Mouse (Mus musculus) liver, embryonic 15.5 days (tissue): ENCODE measurements around the gene Scin. TPM values are rescaled to one million over a fixed set of nuclear protein-coding genes. Genes with fewer than 3 reads are reported as not detected.

ENCODE experiments used
- ATAC-seq: fragments of 200-750 bp; cut with Nextera tagmentation; 2 replicates; pipeline ENCODE4 v1.8.0; 2017; ENCODE audit warnings: moderate number of reproducible peaks, mild to moderate bottlenecking, moderate library complexity; ENCODE audit not compliant: insufficient read depth
- H3K27ac ChIP-seq: fragments of 300-500 bp; sonication (generic); replicated peaks from 2 replicates; pipeline ENCODE4 v1.5.1; 2015; ENCODE audit warnings: mild to moderate bottlenecking, inconsistent platforms
- H3K27me3 ChIP-seq: fragments of 300-500 bp; sonication (generic); 2 replicates; pipeline ENCODE4 v1.6.1; 2015; ENCODE audit warnings: mild to moderate bottlenecking, inconsistent platforms
- H3K36me3 ChIP-seq: fragments of 300-500 bp; sonication (generic); replicated peaks from 2 replicates; pipeline ENCODE4 v1.6.1; 2015; ENCODE audit warnings: moderate library complexity, mild to moderate bottlenecking, inconsistent platforms
- H3K4me1 ChIP-seq: fragments of 300-500 bp; sonication (generic); replicated peaks from 2 replicates; pipeline ENCODE4 v1.6.1; 2015; ENCODE audit warnings: inconsistent platforms
- H3K4me2 ChIP-seq: fragments of 300-500 bp; sonication (generic); 2 replicates; pipeline ENCODE4 v1.6.1; 2015; ENCODE audit warnings: moderate library complexity, mild to moderate bottlenecking, inconsistent platforms
- H3K4me3 ChIP-seq: fragments of 300-500 bp; sonication (generic); replicated peaks from 2 replicates; pipeline ENCODE4 v1.5.1; 2015; ENCODE audit warnings: mild to moderate bottlenecking, inconsistent platforms
- H3K9ac ChIP-seq: fragments of 300-500 bp; sonication (generic); 2 replicates; pipeline ENCODE4 v1.6.1; 2015; ENCODE audit warnings: moderate library complexity, mild to moderate bottlenecking, inconsistent platforms
- H3K9me3 ChIP-seq: fragments of 300-500 bp; sonication (generic); replicated peaks from 2 replicates; pipeline ENCODE4 v1.6.1; 2016; ENCODE audit warnings: inconsistent platforms
- WGBS: fragments of 180-500 bp; shearing (Covaris S2); methylation state at CpG from one replicate; pipeline ENCODE4 v1.1.7; 2015; ENCODE audit warnings: mixed read lengths; ENCODE audit not compliant: insufficient replicate concordance; 5-methylcytosine and 5-hydroxymethylcytosine counted together
- polyA plus RNA-seq: library from polyadenylated mRNA; unstranded; fragments of >200 nt; fragmentation: Nextera tagmentation; extraction: Ambion mirVana; gene quantifications from 2 replicates; pipeline ENCODE4 v1.2.1, GENCODE M21; 2015

The Scin gene
- polyA plus RNA-seq, 1 experiment from 2014 or later: 0.12 TPM

DNA sequence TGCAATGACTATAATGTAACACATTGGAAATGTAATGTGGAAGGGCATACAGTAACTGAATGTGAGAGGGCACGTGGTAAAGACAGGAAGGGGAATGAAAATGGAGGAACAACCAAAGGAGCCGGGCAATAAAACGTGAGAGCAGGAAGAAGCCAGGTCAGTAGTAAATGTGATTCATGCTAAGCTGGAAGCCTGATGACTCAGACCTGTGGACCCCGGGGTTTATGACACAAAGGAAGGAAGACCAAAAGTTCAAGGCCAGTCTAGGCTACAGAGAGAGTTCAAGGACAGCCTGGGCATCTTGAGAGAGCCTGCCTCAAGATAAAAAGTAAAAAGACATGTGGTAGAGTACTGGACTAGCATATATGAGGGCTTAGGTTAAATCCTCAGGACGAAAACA lies 12.5 kb upstream of the Scin start:
- H3K4me3 ChIP-seq: no peak overlapping the region
- ATAC-seq: no peak
- H3K9ac ChIP-seq: no peak overlapping the region
- H3K9me3 ChIP-seq: no peaks in the 10 kb centered on the region
- H3K36me3 ChIP-seq: no peaks in the 10 kb centered on the region
- H3K4me1 ChIP-seq: no peaks in the 10 kb centered on the region
- WGBS: 35% methylated on average over 5 of the region's 5 CpGs
- H3K27me3 ChIP-seq: no peaks in the 10 kb centered on the region
- H3K4me2 ChIP-seq: no peak overlapping the region
- H3K27ac ChIP-seq: no peak overlapping the region

DNA sequence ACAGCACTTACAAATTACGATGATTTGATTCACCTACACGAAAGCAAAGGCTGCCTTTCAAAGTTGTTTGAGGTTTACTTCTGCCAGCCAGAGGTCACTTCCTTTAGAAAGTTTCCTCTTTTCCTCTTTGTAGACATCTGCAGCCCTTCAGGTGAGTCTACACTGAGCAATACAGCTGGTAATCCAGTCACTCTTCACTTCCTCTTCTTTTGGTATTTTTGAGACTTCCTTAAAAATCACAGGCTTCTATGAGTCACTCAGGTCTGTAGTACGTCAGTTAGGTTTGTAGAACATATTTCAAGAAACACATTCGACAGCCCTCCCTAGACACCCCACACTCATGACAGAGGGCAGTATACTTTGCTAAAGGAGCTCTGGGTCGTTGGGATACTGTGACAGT lies 6.7 kb upstream of the Scin start:
- Histone ChIP-seq H3K9me3 (no peaks in the 10 kb centered on the region), H3K36me3 (no peaks in the 10 kb centered on the region), H3K4me3 (no peak overlapping the region), H3K4me1 (no peaks in the 10 kb centered on the region), H3K27ac (no peak overlapping the region), H3K9ac (no peak overlapping the region), H3K4me2 (no peak overlapping the region), H3K27me3 (no peaks in the 10 kb centered on the region)
- ATAC-seq: no peak
- 29% methylated on average over 5 of the region's 5 CpGs for WGBS

DNA sequence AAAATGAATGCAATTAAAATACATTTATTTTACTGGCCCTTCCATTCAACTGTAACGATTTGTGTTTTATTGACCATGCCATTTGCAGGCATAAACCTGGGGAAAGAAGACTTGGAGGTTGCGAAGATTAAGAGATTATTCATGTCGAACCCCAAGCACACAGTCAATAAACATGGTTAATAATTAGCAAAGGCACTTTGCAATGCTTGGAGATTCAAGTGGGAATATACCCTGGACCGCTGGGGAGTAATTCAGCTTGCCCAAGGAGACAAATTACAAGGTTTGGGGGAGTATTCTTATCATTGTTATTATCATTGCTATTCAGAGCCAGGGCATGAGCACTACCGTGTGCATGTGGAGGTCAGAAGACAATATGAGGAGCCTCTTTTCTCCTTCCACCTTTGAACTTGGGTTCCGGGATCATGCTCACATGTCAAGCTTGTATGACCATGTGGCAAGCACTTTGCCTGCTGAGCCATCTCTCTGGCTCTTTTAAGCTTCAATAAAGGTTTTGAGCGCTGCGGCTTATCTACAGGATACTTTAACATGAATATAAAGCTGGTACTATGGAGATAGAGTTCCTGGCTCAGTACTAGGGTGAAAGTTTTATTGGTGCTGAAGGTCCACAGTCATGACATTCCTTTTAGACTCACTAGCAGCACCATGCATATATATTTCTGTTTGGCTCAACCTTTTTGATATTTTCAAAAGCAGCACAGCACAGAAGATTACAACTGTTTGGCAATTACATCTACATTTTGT lies 5.6 kb upstream of the Scin start:
- Histone ChIP-seq H3K36me3 (no peaks in the 10 kb centered on the region), H3K4me1 (no peaks in the 10 kb centered on the region), H3K4me2 (no peak overlapping the region), H3K27ac (no peak overlapping the region), H3K4me3 (no peak overlapping the region), H3K9ac (no peak overlapping the region), H3K27me3 (peaks cover under 1% of the 10 kb centered on the region; the same call in 1 of the 2 replicates), H3K9me3 (no peaks in the 10 kb centered on the region)
- no peak for ATAC-seq
- 64% methylated on average over 8 of the region's 8 CpGs for WGBS

DNA sequence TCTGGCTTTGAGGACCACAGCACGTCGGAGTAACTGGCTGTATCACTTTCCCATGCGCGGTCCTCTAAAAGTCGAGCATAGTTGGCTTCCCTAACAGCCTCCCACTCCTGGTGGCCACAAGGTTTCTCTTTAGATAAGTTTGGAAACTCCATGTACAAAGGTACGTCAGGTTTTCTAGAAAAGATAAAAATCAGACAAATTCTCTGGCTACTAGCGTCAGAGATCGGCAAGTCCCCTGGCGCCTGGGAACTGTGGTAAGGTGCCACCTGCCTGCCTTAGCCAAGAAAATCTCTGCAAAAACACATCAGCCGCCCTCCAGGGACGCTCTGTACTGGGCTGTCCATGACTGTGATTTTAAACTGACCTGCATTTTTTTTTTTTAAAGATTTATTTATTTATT lies 501 bp upstream of the Scin start:
- WGBS: 38% methylated on average over 11 of the region's 11 CpGs
- no peak for ATAC-seq
- no peaks in the 10 kb centered on the region for H3K9me3 ChIP-seq
- peaks cover 32% of the 10 kb centered on the region for H3K27me3 ChIP-seq
- no peaks in the 10 kb centered on the region for H3K36me3 ChIP-seq
- H3K9ac ChIP-seq: no peak overlapping the region
- H3K4me2 ChIP-seq: peak overlapping the region; percentile 46; the same call in 1 of the 2 replicates
- H3K27ac ChIP-seq: no peak overlapping the region
- peaks cover 9% of the 10 kb centered on the region; the same call in 1 of the 2 replicates for H3K4me1 ChIP-seq
- no peak overlapping the region for H3K4me3 ChIP-seq

DNA sequence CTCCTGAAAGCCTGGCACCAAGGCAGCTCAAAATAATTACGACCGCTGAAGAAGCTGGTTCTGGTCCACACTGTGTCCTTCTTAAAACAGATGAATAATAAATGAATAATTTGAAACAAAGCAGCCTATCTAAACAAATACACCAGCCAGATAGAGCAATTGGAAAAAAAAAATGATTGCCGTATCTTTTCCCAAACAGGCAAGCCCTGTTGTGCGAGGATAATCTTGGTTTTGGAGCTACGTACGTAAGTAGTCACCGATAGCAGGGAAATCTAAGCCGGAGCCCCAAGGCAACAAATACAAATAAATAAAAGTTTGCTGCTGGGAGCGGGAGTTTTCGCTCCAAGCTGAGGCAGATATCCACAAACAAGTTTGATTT lies 845 bp downstream of the Scin start:
- no peak overlapping the region for H3K4me3 ChIP-seq
- H3K36me3 ChIP-seq: no peaks in the 10 kb centered on the region
- peaks cover 32% of the 10 kb centered on the region for H3K27me3 ChIP-seq

DNA sequence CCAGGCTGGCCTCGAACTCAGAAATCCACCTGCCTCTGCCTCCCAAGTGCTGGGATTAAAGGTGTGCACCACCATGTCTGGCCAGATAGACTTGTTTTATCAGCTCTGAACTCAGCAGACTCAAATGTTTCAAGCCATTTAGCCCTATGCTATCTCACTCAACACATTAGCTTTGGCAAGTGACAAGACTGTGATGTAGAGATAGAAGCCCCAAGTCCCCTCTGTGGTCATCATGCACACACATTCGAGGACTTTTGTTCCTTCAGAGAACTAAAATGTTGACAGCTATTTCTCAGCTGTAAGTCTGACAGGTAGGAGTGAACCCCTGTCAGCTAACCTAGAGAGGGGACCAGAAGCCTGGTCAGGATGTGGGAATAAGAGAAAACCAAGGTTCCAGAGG lies 15.2 kb downstream of the Scin start:
- Histone ChIP-seq H3K4me3 (no peak overlapping the region), H3K36me3 (no peaks in the 10 kb centered on the region), H3K27ac (no peak overlapping the region), H3K9ac (no peak overlapping the region), H3K9me3 (no peaks in the 10 kb centered on the region), H3K27me3 (no peaks in the 10 kb centered on the region), H3K4me2 (no peak overlapping the region), H3K4me1 (no peaks in the 10 kb centered on the region)
- 35% methylated on average over 2 of the region's 2 CpGs for WGBS
- ATAC-seq: no peak

More for the DNA sequence above, 845 bp downstream of the Scin start:
- H3K9me3 ChIP-seq: no peaks in the 10 kb centered on the region
- 24% methylated on average over 10 of the region's 10 CpGs for WGBS
- no peak overlapping the region for H3K9ac ChIP-seq
- no peak for ATAC-seq
- no peak overlapping the region for H3K27ac ChIP-seq
- H3K4me2 ChIP-seq: peak overlapping the region; percentile 46
- peaks cover 9% of the 10 kb centered on the region; the same call in 1 of the 2 replicates for H3K4me1 ChIP-seq

DNA sequence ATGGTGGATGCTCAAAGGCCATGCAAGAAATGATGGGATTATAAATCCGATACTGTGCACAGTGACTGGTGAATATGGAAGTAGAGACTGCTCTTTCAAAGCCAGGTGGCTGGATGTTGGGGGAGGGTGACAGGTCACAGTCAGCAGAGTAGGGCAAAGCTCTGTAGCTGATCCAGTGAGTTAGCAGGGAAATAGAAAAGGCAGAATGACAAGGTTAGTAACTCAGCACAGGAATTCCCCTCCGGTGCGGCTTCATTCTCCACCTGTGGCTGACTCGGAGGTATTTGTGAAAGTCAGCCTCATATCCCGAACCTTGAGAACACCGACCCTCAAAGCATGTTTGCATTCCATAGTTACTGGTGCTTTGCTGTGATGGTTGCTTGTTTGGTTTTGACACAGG lies 17.0 kb downstream of the Scin start:
- Histone ChIP-seq H3K4me2 (no peak overlapping the region), H3K4me3 (no peak overlapping the region), H3K9ac (no peak overlapping the region), H3K36me3 (no peaks in the 10 kb centered on the region), H3K4me1 (no peaks in the 10 kb centered on the region), H3K27ac (no peak overlapping the region), H3K27me3 (no peaks in the 10 kb centered on the region), H3K9me3 (no peaks in the 10 kb centered on the region)
- WGBS: 77% methylated on average over 6 of the region's 6 CpGs
- no peak for ATAC-seq

DNA sequence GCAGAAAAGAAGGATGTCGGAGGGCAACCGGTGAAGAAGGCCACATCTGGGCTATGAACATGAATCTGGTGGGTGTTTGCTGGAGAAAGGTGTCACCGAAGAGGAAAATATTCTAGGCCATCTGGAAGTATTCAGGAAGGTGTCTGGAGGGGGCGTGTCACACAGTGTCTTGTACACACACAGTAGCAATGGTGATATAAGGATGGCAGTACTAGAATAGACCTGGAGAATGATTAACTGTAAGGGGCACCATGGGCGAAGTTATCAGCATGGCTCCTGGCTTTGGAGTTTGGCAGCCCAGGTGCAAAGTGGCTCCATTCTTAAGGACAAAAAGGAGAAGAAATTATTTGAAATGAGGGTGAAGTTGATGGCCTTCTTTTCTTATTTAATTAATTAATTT lies 17.8 kb downstream of the Scin start:
- 62% methylated on average over 5 of the region's 5 CpGs for WGBS
- H3K27ac ChIP-seq: no peak overlapping the region
- H3K4me1 ChIP-seq: no peaks in the 10 kb centered on the region
- no peaks in the 10 kb centered on the region for H3K36me3 ChIP-seq
- no peak overlapping the region for H3K4me2 ChIP-seq
- no peak for ATAC-seq
- H3K9ac ChIP-seq: no peak overlapping the region
- no peaks in the 10 kb centered on the region for H3K27me3 ChIP-seq
- H3K4me3 ChIP-seq: no peak overlapping the region
- no peaks in the 10 kb centered on the region for H3K9me3 ChIP-seq

DNA sequence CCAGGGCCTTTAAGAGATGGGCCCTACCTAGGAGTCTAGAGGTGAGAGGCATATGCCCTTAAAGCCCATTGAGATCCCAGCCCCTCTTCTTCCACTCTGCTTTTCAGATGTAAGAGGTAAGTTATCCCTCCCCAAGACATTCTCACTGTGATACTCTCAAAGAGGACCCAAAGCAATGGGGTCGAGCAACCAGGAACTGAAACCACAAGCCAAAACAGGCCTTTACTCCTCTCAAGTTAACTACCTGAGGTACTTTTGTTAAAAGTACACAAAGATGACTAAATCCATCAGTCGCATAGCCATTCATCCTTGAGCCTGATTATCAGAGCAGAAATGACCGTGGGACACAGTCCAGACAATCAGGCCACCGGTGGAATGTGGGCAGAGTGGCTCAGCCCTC lies 19.1 kb downstream of the Scin start:
- H3K4me3 ChIP-seq: no peak overlapping the region
- H3K27me3 ChIP-seq: no peaks in the 10 kb centered on the region
- H3K4me2 ChIP-seq: no peak overlapping the region
- H3K4me1 ChIP-seq: no peaks in the 10 kb centered on the region
- WGBS: 72% methylated on average over 4 of the region's 4 CpGs
- no peaks in the 10 kb centered on the region for H3K36me3 ChIP-seq
- no peak overlapping the region for H3K27ac ChIP-seq
- no peak overlapping the region for H3K9ac ChIP-seq
- H3K9me3 ChIP-seq: no peaks in the 10 kb centered on the region
- no peak for ATAC-seq

DNA sequence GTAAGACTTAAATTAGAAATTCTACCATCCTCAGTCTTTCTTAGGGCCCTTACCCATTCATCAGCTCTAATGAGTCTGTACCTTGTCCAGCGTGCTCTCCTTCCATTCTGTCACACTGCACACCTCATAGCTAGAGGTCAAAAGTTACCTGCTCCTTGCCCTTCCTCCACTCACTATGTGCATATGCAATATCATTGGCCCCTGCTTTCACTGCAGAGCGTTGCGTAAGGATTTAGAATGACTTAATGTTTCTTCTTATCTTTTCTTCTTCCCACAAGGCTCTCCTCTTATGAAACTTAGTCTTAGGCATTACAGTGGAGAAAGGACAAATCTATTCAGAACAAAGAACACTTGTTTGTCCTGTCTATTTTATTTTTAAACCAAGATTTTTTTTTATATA lies 20.0 kb downstream of the Scin start:
- no peaks in the 10 kb centered on the region for H3K36me3 ChIP-seq
- no peak overlapping the region for H3K4me2 ChIP-seq
- H3K4me3 ChIP-seq: no peak overlapping the region
- 66% methylated on average over 3 of the region's 3 CpGs for WGBS
- H3K27ac ChIP-seq: no peak overlapping the region
- H3K27me3 ChIP-seq: no peaks in the 10 kb centered on the region
- no peaks in the 10 kb centered on the region for H3K4me1 ChIP-seq
- no peak overlapping the region for H3K9ac ChIP-seq
- H3K9me3 ChIP-seq: no peaks in the 10 kb centered on the region
- no peak for ATAC-seq

DNA sequence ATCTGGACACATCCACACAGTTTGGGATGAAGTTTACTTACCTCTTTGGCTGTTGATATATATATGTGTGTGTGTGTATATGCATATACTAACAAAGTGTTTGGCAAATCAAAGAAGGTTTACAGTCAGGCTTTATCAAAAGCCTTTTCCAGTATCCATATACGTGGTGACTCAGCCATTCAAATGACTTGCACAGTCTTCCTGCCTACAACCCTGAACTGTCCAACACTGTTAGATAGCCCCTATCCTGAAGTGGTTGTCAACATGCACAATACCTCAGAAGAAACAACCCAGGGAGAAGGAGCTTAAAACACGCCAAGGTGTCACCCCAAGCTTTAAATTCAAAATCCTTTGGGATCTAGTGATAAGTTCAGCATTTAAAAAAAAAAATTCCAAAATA lies 20.4 kb downstream of the Scin start:
- no peak overlapping the region for H3K9ac ChIP-seq
- H3K27ac ChIP-seq: no peak overlapping the region
- WGBS: 35% methylated on average over 2 of the region's 2 CpGs
- H3K4me2 ChIP-seq: no peak overlapping the region
- no peaks in the 10 kb centered on the region for H3K9me3 ChIP-seq
- H3K4me1 ChIP-seq: no peaks in the 10 kb centered on the region
- H3K4me3 ChIP-seq: no peak overlapping the region
- H3K27me3 ChIP-seq: no peaks in the 10 kb centered on the region
- ATAC-seq: no peak
- no peaks in the 10 kb centered on the region for H3K36me3 ChIP-seq

DNA sequence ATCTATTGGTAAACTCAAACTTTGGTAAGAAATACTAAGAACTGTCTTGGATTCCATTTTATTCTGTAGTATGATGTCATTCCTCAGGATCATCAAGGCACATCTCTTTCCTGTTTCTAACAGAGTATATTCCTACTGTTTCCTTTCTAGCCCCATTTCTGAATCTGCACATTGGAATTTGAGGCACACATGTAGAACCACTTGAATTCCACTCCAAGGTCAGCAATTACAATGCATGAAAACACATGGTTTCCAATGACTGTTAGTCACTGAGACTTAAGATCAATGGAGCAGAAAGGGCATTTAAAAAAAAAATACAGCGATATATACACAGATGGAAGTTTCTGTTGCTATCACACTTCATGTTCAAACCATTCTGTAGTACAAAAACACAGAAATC lies 24.8 kb downstream of the Scin start:
- no peaks in the 10 kb centered on the region for H3K27me3 ChIP-seq
- no peak overlapping the region for H3K9ac ChIP-seq
- H3K4me2 ChIP-seq: no peak overlapping the region
- 51% methylated on average over 1 of the region's 1 CpGs for WGBS
- no peak for ATAC-seq
- H3K9me3 ChIP-seq: no peaks in the 10 kb centered on the region
- H3K4me3 ChIP-seq: no peak overlapping the region
- no peaks in the 10 kb centered on the region for H3K4me1 ChIP-seq
- no peak overlapping the region for H3K27ac ChIP-seq
- H3K36me3 ChIP-seq: no peaks in the 10 kb centered on the region
